Mouse (Mus musculus): ENCODE data around the gene Tubb2b. TPM values are rescaled to one million over a fixed set of nuclear protein-coding genes. Genes with fewer than 3 reads are reported as not detected.

Tubb2b gene
- total RNA-seq, 2 experiments from 2014 or later = 703 to 790 TPM

DNA sequence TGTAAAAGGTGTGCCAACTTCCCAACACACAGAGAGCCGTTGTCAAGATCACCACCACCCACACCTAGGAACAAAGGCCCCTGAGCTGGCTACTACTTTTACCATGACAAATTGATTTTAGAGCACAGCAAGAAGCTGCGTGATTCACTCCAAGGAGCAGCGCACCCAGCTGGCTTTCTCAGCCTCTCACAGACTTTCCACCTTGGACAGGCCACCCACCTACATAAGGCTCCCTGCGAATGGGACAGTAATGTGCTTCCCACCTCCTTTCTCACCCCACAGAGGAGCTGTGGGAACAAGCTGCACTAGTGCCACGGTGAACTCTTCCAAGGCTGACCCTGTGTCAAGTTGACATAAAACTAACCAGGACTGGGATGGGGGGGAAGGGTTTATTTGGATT, 13.1 kb upstream of the Tubb2b start:
- no peak for DNase-seq (ENCODE audit: low spot score in 2 of 2)

DNA sequence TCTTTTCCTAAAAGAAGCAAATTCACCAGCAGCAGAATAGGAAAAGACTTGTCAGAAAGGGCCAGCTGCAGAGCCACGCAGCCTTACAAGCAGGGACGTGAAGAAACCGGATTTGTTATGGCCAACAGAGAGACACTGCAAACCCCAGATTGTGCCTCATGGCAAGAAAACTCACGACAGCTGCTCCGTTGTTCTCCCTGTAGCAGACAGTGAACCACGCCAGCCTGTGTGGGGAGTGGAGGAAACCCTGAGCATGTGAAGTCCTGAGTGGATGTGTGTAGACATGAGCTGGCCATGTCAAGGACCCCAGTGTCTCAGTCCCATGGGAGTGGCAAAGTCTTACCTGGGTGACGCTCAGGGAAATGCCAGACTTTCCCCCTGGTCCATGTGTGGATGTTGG, 6.3 kb upstream of the Tubb2b start:
- peak; percentile 78 to 88 for DNase-seq (ENCODE audit: low spot score in 2 of 2)

DNA sequence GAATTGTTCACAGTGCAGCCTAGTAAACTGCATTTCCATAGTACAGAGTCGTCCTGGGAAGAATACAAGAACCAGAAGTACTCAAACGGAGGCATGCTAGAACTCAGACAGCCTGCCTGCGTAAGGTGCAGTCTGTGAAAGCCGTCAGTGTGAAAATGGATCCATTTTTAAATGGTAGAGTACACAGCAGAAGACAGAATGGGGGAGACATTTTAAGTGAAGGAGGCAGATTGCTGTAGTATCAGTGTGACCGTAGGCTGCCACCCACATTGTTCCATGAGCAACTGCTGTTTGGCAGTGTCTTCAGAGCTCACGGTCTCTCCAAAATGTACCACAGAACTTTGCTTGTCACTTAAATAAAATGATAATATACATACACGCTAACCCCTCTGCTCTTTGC, 4.0 kb upstream of the Tubb2b start:
- DNase-seq (ENCODE audit: low spot score in 2 of 2) = peak in 1 of 2 experiments; percentile 79

DNA sequence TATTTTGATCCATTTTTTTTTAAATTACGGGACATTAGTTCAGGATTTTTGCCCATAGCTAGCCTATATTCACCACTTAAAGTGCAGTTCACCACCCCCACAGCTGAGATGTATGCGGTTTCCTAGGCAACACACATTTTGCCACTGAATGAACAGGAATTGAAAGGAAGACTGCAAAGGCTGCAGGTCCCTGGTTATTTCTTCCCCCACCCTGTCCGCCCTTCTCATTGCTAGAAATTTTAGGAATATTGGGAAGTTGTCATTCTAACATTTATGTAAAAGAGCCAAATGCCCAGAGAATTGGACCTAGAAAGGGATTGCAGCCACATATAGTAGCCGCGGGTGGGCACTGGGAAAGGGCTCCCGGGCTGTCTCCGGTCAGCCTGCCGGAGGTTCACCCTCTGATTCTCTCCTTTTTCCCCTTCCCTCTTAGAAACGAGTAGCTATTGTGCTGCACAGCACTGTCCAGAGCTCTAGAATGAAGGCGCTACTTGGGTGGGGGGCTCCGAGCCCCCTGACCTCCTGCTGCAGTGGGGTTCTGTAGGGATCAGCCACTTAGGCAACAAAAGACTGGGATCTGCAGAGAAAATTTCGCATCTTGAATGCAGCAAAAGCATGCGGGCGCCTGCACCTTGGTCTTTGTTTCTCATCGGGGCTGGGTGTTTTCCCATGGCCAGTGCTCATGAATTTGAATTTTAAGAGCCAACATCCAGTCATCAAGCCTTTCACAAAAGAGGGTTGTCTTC, 3.2 kb upstream of the Tubb2b start:
- DNase-seq (ENCODE audit: low spot score in 2 of 2) = no peak

DNA sequence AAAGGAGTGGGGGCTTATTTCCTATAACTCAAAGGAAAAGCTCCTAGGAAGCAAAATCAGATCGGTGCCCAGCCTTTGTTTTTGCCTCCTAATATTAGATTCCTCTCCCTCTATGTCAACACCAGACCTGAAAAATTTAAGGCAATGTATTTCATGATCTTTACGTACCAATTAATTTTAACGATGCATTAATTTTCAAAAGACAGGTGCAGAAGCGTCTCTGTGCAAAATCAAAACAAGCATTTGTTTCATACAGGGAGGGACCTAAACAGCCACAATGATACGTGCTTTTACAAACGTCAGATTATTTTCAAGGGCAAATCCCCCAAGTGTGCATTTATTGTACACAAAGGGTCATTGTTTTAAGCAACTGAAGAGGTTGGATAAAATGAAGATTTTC, 2.6 kb upstream of the Tubb2b start:
- no peak for DNase-seq (ENCODE audit: low spot score in 2 of 2)

DNA sequence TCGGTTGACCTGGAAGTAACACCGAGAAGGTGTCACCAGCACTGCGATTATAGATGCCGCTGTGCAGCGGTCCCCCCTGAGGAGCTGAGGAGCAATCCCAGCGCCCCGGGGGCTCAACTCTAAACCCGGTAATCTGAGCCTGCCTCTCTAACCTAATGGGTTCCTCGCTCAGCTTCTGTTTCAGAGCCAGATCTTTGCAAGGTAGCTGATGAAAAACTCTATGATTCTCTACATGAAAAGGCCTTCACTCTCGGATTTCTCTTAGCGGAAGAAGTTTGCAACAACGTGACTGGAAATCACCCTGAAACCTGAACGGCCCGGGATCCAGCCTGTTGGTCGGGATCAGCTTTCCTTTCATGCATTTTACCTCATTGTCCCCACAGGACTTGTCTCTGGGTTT, 2.0 kb upstream of the Tubb2b start:
- DNase-seq (ENCODE audit: low spot score in 2 of 2) = no peak

DNA sequence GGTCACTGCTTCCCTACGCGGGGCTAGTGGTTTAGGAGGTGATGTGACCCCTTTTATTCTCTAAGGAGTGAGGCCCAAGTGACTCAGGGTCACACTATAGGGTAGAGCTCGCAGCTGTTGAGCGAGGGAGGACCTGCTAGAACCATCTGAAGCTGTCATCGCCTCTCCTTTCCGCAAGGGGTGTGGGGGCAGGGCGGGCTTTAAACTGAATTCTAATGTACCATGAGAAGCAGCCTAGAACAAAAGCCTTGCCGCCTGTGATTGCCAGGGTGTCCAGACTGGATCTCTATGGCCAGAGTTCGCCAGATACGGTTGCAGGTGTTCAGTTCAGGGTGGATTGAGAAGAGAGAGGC, 1.4 kb upstream of the Tubb2b start:
- peak; percentile 70 to 71 for DNase-seq (ENCODE audit: low spot score in 2 of 2)

DNA sequence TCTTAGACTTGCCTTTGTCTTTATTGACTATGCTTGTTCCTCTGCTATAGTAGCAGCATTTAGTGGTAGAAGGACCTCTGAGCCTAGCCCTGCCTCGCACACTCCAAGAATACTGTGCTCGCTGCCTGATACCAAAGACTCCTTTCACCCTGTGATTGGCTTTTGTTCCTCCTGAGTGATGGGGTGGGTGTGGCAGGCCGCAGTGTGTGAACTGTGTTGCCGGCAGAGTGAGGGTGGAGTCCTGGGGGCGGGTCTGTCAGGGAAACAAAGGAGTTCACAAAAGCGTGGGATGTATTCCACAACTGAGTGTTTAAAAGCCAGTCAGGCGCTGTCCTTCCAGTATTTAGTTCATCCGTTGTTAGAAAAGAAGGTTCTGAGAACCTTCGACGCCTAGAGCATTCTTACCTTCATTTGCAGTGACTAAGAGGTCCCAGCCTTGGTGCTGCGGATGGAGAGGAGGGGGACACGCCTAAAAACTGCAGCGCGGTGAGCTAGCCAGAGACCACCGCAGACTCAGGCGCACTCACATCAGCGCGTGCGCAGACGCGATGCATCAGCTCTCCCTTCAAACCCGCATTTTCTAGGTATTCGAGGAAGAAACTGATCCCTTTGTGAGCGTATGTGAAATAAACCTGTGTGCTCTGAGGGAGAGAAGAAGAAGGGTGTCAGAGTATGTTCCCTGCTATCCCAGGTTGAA, 893 bp upstream of the Tubb2b start:
- peak; percentile 76 to 80 for DNase-seq (ENCODE audit: low spot score in 2 of 2)

DNA sequence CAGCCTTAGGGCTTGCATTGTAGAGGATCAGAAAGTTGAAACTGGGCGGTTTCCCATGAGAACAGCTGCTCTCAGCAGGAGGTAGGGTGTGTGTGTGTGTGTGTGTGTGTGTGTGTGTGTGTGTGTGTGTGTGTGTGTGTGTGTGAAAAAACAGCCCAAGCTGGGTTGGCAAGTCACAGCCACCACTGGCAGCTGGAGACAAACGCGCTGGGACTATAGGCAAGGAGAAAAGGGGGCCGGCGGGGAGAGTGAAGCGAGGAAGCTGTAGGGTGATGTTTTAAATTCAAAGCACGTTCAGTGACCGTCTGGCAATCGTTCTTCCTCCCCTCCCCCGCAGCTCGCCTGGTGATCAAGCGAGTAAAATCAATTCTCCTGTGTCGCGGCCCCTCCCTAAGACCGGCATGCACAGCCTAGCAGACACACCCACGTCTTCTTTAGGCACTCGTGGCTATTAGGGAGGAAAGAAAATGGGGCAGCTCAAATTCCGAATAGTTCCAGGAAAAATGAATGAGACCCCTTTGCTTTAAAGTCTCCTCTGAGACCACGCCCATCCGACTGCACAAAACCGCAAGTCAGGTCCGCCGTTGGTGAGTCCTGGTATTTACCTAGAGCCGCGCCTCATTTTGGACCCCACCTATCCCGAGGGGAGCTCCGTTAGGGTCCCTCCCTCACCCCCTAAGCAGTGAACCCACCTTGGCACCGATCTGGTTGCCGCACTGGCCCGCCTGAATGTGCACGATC, 611 bp downstream of the Tubb2b start:
- peak; percentile 76 to 84 for DNase-seq (ENCODE audit: low spot score in 2 of 2)

DNA sequence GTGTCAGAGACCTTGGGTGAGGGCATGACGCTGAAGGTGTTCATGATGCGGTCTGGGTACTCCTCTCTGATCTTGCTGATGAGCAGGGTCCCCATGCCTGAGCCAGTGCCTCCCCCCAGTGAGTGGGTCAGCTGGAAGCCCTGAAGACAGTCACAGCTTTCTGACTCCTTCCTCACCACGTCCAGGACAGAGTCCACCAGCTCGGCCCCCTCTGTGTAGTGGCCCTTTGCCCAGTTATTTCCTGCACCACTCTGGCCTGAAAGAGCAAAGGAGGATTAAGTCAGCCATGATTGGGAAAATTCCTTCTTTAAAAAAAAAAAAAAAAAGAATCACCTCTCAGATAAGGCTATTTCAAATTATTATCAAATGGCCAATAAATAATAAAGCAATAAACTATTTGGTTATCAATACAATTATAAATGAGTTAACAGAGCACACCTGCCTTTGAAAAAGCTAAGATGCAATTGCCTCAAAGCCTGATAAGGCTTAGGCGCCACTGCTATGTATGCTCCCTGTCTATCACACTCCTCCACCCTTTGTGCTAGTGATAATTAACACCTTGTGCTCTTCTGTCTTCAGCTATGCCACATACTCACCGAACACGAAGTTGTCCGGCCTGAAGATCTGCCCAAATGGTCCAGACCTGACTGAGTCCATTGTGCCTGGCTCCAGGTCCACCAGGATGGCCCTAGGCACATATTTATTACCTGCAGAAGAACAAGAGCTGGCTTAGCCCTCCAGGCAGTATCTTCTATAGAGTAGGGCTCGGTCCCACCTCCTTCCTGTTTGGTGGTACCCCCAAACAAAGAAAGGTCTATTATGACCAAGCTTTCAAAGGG, 1.8 kb downstream of the Tubb2b start:
- DNase-seq (ENCODE audit: low spot score in 2 of 2) = peak in 1 of 2 experiments; percentile 42

DNA sequence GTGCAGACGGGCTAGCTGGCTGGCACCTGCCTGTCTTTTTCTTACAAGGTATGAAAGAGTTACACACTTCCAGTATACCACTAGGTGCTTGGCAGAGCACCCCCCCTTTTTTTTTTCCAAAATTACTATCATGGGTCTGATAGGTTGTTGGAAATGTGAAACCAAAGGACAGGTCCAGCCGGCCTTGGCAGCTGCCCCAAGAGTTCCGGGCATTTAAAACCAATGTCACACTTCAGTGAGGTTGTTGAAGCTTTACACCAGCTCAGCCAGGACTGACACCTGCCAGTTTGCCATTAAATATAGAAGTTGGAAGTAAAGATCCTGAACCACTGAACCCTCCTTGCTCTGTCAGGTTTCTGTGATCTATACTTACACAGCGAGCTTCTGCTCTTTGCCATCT, 4.6 kb downstream of the Tubb2b start:
- DNase-seq (ENCODE audit: low spot score in 2 of 2) = no peak

DNA sequence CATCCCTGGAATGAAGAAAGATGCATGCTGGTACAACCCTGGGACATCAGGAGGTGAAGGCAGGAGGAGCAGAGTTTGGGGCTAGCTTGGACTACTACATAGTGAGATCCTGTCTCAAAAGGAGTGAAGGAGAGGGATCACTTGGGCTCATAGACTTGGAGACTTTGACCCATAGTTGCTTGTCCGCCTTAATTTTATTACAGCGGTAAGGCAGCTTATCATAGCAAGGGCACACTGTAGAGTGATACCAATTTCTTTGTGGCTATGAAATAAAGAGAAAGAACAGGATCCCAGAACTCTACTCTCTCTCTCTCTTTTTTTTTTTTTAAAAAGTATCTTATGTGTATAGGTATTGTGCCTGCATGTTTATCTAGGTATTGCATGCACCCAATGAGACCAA, 9.7 kb downstream of the Tubb2b start:
- DNase-seq (ENCODE audit: low spot score in 2 of 2) = no peak

DNA sequence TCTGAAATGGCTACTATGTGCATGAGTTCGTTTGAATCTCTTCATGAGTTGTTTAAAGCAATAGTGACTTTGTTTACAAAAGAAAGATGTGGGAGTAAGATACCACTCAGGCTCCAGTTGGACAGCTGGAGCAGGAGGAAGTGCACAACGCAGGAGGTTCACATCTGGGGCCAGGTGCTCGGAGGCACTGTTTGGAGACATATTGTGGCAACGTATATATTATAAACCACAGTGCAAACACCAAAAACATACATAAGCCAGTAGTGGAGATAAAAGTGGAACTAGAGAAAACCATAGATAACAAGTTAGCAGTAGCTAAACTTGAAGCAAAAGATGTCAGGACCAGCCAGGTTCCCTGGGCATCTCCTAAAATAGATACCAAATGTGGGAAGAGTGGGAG, 10.9 kb downstream of the Tubb2b start:
- DNase-seq (ENCODE audit: low spot score in 2 of 2) = no peak

DNA sequence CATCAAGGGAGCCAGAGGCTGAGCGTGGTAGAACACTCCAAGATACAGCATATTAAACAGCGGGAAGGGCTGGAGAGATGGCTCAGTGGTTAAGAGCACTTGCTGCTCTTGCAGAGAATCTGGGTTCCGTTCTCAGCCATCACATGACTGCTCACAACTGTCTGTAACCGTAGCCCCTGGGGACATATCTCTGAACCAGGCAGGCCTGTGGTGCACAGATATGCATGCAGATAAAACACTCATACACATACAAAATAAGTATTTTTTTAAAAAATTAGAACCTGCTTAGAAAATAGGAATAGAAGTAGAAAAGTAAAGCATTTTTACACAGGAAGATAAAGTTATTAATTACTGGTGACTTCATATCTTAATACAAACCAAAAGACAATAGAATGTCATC, 11.4 kb downstream of the Tubb2b start:
- no peak for DNase-seq (ENCODE audit: low spot score in 2 of 2)

DNA sequence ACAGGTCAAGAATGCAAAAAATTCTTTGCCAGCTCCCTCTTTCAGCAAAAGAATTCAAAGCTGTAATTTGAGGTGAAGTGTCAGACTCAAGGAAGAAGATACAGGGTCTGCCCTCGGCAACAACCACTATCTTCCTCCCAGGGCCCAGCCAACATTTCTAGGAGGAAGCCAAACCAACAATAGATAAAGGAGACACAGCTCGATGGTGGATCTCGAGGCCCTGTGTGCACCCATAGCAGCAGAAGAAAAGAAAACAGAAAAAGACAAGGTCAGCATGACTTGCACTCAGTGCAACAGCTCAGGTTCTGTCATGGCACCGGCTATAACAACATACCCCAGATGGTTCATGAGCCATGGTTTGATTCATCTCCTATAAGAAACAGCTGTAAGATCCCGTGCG, 13.8 kb downstream of the Tubb2b start:
- no peak for DNase-seq (ENCODE audit: low spot score in 2 of 2)

DNA sequence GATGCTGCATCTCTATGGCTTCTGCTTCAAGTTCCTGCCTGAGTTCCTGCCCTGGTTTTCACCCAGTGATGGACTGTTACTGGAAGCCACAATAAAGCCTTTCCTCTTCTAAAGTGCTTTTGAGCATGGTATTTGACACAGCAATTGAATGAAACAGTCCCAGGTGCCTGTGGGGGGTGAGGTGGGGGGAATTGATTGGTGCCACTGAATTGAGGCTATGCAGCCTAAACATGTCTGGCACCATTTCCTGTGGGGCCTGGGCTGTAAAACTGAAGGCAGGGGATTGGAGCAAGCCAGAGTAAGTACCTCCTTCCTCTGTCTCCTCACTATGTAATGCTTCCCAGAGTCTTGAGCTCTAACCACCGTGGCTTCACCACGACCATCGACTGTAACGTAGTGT, 15.6 kb downstream of the Tubb2b start:
- DNase-seq (ENCODE audit: low spot score in 2 of 2) = no peak

DNA sequence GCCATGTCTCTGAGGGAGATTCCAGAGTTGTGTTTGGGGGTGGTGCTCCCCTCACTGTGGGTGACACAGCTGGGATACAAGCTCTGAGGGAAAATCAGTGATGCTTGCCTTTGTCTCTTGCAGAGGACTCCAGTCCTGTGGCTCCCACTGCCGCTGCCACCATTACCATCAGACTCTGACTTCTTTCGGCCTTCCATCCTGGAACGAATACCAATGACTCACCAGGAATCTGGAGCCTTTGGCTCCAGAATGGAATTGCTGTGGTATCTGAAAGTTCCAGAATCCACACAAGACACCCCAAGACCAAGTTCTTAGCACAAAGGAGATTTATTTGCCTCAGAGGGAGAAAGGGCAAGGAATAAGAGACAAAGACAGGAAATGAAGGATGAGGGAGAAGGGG, 17.2 kb downstream of the Tubb2b start:
- DNase-seq (ENCODE audit: low spot score in 2 of 2) = no peak

DNA sequence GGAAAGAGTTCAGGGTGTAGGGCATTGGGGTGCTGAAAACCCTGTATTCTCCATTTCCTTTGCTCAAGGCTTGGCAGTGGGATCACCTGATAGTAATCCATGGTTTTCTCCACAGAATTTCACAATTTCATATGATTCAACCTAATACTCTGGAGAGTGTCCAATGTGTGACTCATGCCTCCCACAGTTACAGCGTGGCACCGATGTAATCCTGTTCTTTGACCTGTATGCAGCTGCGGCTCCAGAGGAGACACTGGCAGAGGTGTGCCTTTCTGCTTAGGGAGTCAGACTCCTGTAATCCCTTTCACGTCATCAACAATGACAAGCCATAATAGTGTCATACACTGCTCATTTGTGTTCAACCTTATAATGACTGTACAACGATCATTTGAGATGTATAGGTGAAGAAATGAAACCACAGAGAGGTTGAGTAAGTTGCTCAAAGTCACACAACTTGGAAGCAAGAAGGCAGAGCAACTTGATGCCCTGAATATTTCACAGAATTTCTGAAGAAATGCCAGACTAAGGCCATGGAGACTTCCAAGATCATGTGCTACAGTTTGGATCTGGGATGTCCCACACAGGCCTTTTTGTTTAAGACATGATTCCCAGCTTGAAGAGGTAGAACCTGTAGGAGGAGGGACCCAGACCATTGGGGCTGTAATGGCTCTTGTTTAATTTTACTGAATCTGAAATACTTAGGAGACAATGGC, 17.7 kb downstream of the Tubb2b start:
- no peak for DNase-seq (ENCODE audit: low spot score in 2 of 2)

DNA sequence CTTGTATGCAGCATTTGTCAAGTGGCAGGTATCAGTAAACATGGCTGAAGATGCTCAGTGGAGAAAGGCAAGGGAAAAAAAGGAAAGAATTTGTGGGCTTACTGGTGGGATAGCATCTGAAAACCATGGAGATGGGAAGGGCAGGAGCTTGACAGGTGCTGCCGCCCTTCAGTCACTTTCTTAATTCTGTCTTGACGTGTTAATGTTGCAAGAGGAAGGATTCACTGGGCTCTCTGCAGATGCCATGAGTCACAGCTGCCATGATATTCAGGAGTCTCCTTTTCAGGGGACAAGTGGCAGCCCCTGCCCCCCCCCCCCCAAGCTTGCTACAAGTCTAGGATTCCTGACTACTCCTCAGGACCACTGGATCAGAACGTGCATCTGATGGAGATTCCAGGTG, 18.4 kb downstream of the Tubb2b start:
- DNase-seq (ENCODE audit: low spot score in 2 of 2) = no peak

DNA sequence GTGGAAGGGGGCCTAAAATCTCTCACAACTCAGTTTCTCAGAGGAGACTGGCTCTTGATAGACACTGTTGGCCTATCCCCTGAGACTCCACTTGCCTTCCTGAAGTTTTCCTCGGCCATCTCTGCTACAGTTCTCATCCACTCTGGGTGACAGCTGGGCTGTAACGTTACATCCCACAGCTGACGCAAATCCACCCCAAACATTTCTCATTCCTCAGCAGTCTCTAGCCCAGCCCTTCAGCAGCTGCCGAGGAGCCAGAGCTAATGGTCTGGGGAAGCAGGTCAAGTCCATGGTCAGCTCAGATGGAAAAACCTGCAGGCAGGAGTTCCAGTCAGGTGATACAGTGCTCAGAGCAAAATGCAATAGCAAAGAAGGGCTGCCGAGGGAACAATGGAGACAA, 19.2 kb downstream of the Tubb2b start:
- no peak for DNase-seq (ENCODE audit: low spot score in 2 of 2)

DNA sequence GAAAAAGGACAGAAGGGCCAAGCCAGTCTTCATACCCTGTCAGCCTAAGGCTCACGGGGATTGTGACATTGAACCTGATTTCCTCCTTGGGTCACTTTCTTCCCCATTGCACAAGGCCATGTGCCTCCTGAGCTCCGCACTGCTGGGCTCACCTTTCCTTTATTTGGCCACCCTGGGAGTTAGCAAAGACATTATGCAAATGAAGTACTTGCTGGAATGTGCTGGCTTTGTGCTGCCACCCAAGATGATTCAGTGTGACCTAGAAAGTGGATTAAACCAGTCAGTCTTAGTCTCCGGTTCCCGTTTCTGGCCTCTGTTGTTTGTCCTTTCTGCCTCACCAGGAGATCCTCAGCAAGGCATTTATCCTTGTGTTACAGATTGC, 20.6 kb downstream of the Tubb2b start:
- DNase-seq (ENCODE audit: low spot score in 2 of 2) = no peak
